Mouse (Mus musculus) cerebral cortex, adult 2 months (tissue): ENCODE results near the gene Hilpda.

Experiments used
- WGBS: fragments of 180-500 bp; shearing (Covaris S2); methylation state at CpG from one replicate; pipeline ENCODE4 v1.1.7; 2018; 5-methylcytosine and 5-hydroxymethylcytosine counted together

Hilpda gene

GRCm38 (mm10) chr6:29276746-29277145, 4.5 kb downstream of the Hilpda start:
- WGBS: 94% methylated on average over 5 of the region's 5 CpGs

DNA sequence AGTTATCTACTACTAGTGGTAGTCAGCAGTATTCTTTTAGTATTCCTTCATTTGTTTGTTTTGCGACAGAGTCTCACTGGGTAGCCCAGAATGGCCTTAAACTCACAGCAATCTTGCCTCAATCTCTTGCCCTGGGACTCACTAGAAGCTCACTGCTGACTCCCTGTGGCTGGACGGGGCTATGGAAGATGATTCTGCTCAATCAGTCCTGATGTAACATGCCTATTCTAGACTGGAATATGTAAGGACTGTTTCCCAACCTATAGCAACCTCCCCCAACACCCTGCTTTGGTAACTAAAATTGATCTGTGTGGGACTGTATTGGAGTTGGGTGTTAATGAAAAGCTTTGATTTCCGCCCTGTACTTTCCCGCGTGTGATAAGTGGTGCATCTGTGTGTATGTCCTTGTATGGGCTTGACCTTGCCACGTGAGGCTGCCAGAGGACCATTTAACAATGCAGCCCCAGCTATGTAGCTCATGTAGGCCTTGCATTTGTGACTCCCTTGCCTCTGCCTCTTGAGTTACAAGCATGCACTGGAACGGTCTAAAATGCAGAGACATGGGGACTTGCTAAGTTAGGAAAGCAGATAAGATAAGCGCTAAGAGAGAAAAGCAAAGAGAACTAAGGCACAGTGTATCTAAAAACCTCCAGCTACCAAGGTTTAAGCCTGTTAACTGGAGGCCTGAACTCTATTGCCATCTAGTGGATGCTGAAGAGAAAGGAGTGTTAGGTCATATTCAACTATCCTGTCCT, 6.4 kb downstream of the Hilpda start:
- WGBS: 31% methylated on average over 8 of the region's 8 CpGs

- WGBS: 87% methylated on average over 8 of the region's 8 CpGs
Observed at GRCm38 (mm10) chr6:29279293-29279692, 7.0 kb downstream of the Hilpda start, which contains the start of gene Fam71f2. Fam71f2 (plus strand) TSS chr6:29279593.

GRCm38 (mm10) chr6:29280671-29281070, 8.4 kb downstream of the Hilpda start:
- WGBS: 49% methylated on average over 7 of the region's 7 CpGs

GRCm38 (mm10) chr6:29286870-29287269, 14.6 kb downstream of the Hilpda start:
- WGBS: 88% methylated on average over 7 of the region's 7 CpGs

DNA sequence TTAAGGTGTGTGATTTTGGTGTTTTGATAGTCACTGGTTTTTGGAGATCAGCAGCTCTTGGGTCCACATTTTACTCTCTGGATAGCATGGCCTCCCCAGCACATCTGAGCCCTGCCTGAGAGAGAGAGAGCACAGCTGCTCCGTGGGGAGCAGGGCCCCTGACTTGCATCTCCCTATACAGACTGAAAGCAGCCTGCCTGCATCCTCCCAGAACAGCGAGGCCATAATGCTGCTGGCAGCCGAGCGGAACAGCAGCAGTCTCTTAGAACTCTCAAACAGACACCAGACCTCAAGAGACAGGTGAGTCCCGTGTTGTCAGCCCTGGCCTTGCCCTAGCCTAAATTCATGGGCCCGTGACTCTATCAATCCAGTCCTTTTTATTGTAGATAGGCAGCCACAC, 15.2 kb downstream of the Hilpda start:
- WGBS: 75% methylated on average over 6 of the region's 6 CpGs

- WGBS: 68% methylated on average over 5 of the region's 5 CpGs
Observed at GRCm38 (mm10) chr6:29287944-29288343, 15.7 kb downstream of the Hilpda start.

GRCm38 (mm10) chr6:29288651-29289050, 16.4 kb downstream of the Hilpda start:
- WGBS: 69% methylated on average over 6 of the region's 6 CpGs

- WGBS: 36% methylated on average over 2 of the region's 2 CpGs
Observed at GRCm38 (mm10) chr6:29299112-29299511, 26.8 kb downstream of the Hilpda start.

GRCm38 (mm10) chr6:29303726-29304125, 31.4 kb downstream of the Hilpda start:
- 58% methylated on average over 5 of the region's 5 CpGs for WGBS

DNA sequence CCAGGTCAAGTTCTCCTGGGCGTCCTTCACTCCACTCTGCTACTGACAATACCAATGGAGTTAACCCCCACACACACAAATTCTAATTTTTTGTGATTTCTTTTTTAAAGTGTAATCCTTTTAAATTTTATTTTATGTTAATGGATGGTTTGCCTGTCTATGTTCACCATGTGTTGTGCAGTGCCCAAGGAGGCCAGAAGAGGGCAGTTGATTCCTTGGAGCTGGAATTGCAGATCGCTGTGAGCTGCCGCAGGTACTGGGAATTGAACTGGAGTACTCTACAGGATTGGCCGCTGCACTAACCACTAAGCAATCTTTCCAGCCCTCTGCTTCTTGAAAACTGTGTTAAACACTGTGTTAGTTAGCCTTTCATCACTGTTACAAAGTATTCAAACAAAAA, 33.2 kb downstream of the Hilpda start:
- 94% methylated on average over 4 of the region's 4 CpGs for WGBS

DNA sequence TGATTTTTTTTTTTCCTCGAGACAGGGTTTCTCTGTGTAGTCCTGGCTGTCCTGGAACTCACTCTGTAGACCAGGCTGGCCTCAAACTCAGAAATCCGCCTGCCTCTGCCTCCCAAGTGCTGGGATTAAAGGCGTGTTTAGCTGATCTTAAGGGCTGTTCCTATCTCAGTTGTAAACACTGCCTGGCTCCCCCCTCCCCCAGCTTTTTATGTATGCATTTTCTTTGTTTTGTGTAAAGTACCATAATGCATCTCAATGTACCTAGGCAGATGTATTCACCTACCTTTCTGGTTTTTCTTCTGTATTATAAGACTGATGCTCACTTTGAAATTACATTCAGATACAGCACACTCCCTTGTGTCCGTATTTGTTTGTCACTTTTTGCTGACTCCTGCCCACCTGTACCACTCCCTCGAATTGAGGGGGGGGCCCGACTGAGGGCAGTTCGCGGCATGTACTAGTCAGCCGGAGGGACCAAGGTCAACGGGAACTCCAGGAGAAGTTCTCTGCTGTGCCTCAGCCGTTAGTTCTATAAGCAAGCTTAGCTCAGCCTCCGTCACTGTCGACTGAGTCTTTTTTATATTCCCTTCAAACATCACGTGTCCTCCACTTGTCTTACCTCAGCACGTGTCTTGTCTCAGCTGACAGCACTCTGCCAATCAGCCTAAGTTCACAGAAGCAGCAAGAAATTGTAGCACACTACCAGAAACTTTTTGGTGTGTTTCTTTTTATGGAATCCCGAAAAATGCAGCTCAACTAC, 36.7 kb downstream of the Hilpda start:
- 88% methylated on average over 16 of the region's 16 CpGs for WGBS

GRCm38 (mm10) chr6:29313690-29314202, 41.5 kb downstream of the Hilpda start:
- 70% methylated on average over 14 of the region's 14 CpGs for WGBS

DNA sequence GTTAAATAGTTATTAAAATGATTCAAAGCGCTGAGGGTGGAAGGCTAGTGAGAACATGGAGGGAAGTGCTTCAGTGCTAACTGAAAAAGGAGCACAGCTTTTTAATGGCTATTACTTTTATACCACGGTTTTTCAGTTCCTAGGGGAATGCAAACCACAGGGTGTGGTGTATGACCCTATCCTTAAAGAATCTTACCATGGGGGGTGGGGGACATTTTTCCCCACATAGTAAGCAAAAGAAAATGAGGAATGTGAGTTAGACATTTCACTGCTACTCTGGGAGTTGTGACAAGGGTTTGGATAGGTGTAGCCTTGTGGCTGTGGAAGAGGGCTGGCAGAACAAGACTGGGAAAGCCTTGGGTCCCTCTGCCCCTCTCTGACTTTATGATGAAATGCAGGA, 45.0 kb downstream of the Hilpda start:
- 80% methylated on average over 2 of the region's 2 CpGs for WGBS

- 76% methylated on average over 3 of the region's 3 CpGs for WGBS
Observed at GRCm38 (mm10) chr6:29317941-29318340, 45.7 kb downstream of the Hilpda start.

DNA sequence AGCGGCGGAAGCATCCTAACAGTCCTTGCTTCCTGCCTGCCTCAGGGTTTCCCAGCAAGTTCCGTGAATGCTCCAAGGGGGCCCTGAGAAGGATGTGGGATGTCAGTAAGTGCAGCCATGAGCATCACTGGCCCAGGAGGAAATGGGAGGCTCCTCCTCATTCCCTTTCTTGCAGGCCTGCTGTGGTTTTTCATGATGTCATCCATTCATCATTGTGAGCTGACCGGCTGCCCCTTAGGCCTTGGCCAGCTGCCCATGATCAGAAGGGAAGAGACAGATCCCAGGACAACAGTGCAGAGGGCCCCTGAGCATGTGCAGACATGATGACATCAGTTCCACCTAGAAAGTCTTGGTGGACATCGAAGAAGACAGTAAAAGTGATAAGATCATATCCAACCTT, 46.6 kb downstream of the Hilpda start, which contains the start of gene Fam71f1:
Gene Fam71f1, plus strand, starts transcription at position 262 of the 400 bp plus-strand sequence.
- 68% methylated on average over 5 of the region's 5 CpGs for WGBS

- 82% methylated on average over 6 of the region's 6 CpGs for WGBS
Observed at GRCm38 (mm10) chr6:29321586-29321985, 49.3 kb downstream of the Hilpda start.

DNA sequence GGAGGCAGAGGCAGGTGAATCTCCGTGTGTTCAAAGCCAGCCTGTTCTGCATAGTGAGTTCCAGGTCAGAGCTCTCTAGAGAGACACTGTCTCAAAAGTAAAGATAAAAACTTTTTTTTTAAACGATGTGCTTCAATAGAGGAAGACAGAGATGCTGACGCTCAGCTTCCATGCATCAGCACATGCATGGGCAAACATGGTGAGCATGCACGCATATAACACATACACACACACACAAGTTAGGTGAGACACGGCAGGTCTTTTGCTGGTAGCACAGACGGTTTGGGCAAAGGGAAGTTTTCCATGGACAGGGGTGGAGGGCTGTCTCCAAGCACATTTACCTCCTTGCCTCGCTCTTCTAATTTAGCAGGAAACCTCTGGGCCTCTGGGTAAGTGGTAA, 49.9 kb downstream of the Hilpda start:
- 96% methylated on average over 7 of the region's 7 CpGs for WGBS

GRCm38 (mm10) chr6:29322735-29323134, 50.4 kb downstream of the Hilpda start:
- 85% methylated on average over 4 of the region's 4 CpGs for WGBS
